Mouse (Mus musculus) kidney, postnatal 10 days (tissue): Measurements from ENCODE around the gene Surf2.
A peak's percentile ranks its signal among the peaks of the same experiment; 100 is the strongest.

ENCODE experiments used
- DNase-seq: peaks from one replicate; pipeline ENCODE4 v3.0.0; 2021; ENCODE audit warnings: mixed read lengths

Gene Surf2

GRCm38 (mm10) chr2:26914148-26914941 is 1.8 kb upstream of the Surf2 start:
- DNase-seq: no peak

GRCm38 (mm10) chr2:26916738-26917137 is 571 bp downstream of the Surf2 start:
- no peak for DNase-seq

GRCm38 (mm10) chr2:26919684-26920083 is 3.5 kb downstream of the Surf2 start:
- no peak for DNase-seq

- DNase-seq: no peak
Measured at GRCm38 (mm10) chr2:26920190-26920855, 4.2 kb downstream of the Surf2 start.

GRCm38 (mm10) chr2:26921784-26922183 is 5.6 kb downstream of the Surf2 start:
- DNase-seq: no peak

GRCm38 (mm10) chr2:26927745-26928476 is 11.7 kb downstream of the Surf2 start:
- DNase-seq: no peak

GRCm38 (mm10) chr2:26930390-26930789 is 14.2 kb downstream of the Surf2 start:
- peak; percentile 77 for DNase-seq

- DNase-seq: peak; percentile 66
Measured at GRCm38 (mm10) chr2:26932473-26933303, 16.5 kb downstream of the Surf2 start.

- DNase-seq: peak; percentile 98
Measured at GRCm38 (mm10) chr2:26933304-26934055, 17.3 kb downstream of the Surf2 start, which contains the start of the genes Surf4 and Stkld1. Surf4 (minus strand) TSS chr2:26933928. Stkld1 (plus strand) TSS chr2:26934047.

GRCm38 (mm10) chr2:26935286-26935685 is 19.1 kb downstream of the Surf2 start:
- no peak for DNase-seq

- DNase-seq: no peak
Measured at GRCm38 (mm10) chr2:26936425-26936824, 20.3 kb downstream of the Surf2 start.

- no peak for DNase-seq
Measured at GRCm38 (mm10) chr2:26941539-26941938, 25.4 kb downstream of the Surf2 start.

GRCm38 (mm10) chr2:26943253-26943652 is 27.1 kb downstream of the Surf2 start:
- no peak for DNase-seq

GRCm38 (mm10) chr2:26950411-26950810 is 34.2 kb downstream of the Surf2 start:
- DNase-seq: no peak

GRCm38 (mm10) chr2:26951346-26951905 is 35.3 kb downstream of the Surf2 start:
- no peak for DNase-seq

- no peak for DNase-seq
Measured at GRCm38 (mm10) chr2:26952193-26952592, 36.0 kb downstream of the Surf2 start.

- DNase-seq: no peak
Measured at GRCm38 (mm10) chr2:26952866-26953265, 36.7 kb downstream of the Surf2 start.

- no peak for DNase-seq
Measured at GRCm38 (mm10) chr2:26954735-26955395, 38.7 kb downstream of the Surf2 start.

GRCm38 (mm10) chr2:26956811-26957487 is 40.8 kb downstream of the Surf2 start:
- no peak for DNase-seq

- no peak for DNase-seq
Measured at GRCm38 (mm10) chr2:26957488-26957859, 41.3 kb downstream of the Surf2 start.
